Mouse (Mus musculus): ENCODE measurements around the gene Npb.

DNA sequence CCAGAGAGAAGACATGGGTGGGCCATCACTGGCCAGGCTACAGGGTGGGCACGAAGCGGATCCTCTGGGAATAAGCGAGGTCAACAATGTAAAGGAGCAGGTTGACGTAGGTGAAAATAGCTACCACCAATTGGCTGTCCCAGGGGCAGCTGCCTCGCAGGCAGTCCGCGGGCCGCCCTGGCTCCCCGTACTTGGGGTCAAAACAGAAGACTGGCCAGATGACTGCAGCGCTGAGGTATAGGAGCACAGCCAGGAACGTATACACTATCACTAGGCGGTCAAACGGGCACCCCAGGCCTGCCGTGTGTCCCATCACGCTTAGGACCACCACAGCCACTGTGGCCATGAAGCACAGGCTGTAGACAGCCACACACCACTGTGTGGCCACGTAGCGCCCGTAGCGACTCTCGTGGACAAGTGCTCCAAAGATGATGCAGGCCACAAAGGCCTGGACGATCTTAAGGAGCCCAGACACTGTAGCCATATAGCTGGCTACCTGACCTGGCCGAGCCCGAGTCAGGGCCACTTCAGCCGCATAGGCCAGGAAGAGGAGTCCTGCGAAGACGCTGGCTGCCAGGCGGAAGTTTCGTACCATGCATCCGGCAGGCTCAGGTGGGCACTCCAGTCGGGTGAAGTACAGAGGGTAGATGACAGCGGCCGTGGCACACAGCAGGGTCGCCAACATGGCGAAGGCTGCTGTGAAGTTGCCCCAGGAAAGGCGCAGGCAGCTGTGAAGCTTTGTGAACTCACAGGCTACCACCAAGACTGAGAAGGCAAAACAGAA lies 39.0 kb downstream of the Npb start:
- TF ChIP-seq CTCF (IDR thresholded peaks at IDR 0.05; ENCODE audit: borderline replicate concordance, extremely low read depth, insufficient read depth, insufficient read length) (no peak), POLR2A (IDR thresholded peaks at IDR 0.05; ENCODE audit: borderline replicate concordance, extremely low read depth, insufficient read depth, insufficient read length, poor library complexity, severe bottlenecking) (no peak)

Data from brain, embryonic 14.5 days (tissue).